Mouse (Mus musculus) spleen, adult 12 weeks (tissue): ENCODE measurements around the gene Nhlh2.

Experiments
- DNase-seq: peaks from one replicate; pipeline ENCODE4 v3.0.0; 2022; ENCODE audit warnings: low spot score

Nhlh2 gene

GRCm38 (mm10) chr3:102009926-102010381 lies at the start of gene Nhlh2:
Nhlh2 (plus strand) TSS chr3:102010076.
- DNase-seq = no peak

GRCm38 (mm10) chr3:101961146-101961835 lies 48.6 kb upstream of the Nhlh2 start:
- DNase-seq = no peak

- no peak for DNase-seq
Measured at GRCm38 (mm10) chr3:101963501-101963900, 46.4 kb upstream of the Nhlh2 start.

GRCm38 (mm10) chr3:101964352-101964751 lies 45.5 kb upstream of the Nhlh2 start:
- no peak for DNase-seq

- no peak for DNase-seq
Measured at GRCm38 (mm10) chr3:101966825-101967558, 42.9 kb upstream of the Nhlh2 start.

- DNase-seq = no peak
Measured at GRCm38 (mm10) chr3:101975337-101975736, 34.5 kb upstream of the Nhlh2 start.

GRCm38 (mm10) chr3:101978299-101978994 lies 31.4 kb upstream of the Nhlh2 start:
- no peak for DNase-seq

- DNase-seq = no peak
Measured at GRCm38 (mm10) chr3:101983917-101984316, 26.0 kb upstream of the Nhlh2 start.

GRCm38 (mm10) chr3:101985634-101986033 lies 24.2 kb upstream of the Nhlh2 start:
- no peak for DNase-seq

- no peak for DNase-seq
Measured at GRCm38 (mm10) chr3:101990136-101990535, 19.7 kb upstream of the Nhlh2 start.

GRCm38 (mm10) chr3:101990995-101991516 lies 18.8 kb upstream of the Nhlh2 start:
- no peak for DNase-seq

- no peak for DNase-seq
Measured at GRCm38 (mm10) chr3:101997851-101998250, 12.0 kb upstream of the Nhlh2 start.

GRCm38 (mm10) chr3:102010681-102011317 lies 923 bp downstream of the Nhlh2 start:
- DNase-seq = no peak

GRCm38 (mm10) chr3:102011318-102012075 lies 1.6 kb downstream of the Nhlh2 start:
- no peak for DNase-seq

GRCm38 (mm10) chr3:102012076-102012610 lies 2.3 kb downstream of the Nhlh2 start:
- DNase-seq = no peak

GRCm38 (mm10) chr3:102012611-102013211 lies 2.8 kb downstream of the Nhlh2 start:
- DNase-seq = no peak

- no peak for DNase-seq
Measured at GRCm38 (mm10) chr3:102020604-102021003, 10.7 kb downstream of the Nhlh2 start.

- DNase-seq = no peak
Measured at GRCm38 (mm10) chr3:102022721-102023120, 12.8 kb downstream of the Nhlh2 start.

- no peak for DNase-seq
Measured at GRCm38 (mm10) chr3:102023337-102023736, 13.5 kb downstream of the Nhlh2 start.

- DNase-seq = no peak
Measured at GRCm38 (mm10) chr3:102023829-102024228, 14.0 kb downstream of the Nhlh2 start.
